Mouse (Mus musculus) T-helper 17 cell (primary cell): ENCODE results near the gene Sart3.

Source experiments
- in situ Hi-C, 2 experiments: fragments of 300-600 bp; cut with MboI, MseI; formaldehyde crosslinking; loops; 1 replicate in 1 of 2; 2 replicates in 1 of 2; pipeline ENCODE4 v1.15.1; 2025; ENCODE audit warnings: high pct_unique_total_duplicates in 2 of 2

Sart3 gene

GRCm38 (mm10) chr5:113771213-113772162, 822 bp downstream of the Sart3 start:
- in situ Hi-C loops, result loop anchor here (5.0 kb wide), 1 partner anchor 41 kb away; no protein-coding TSS in a partner anchor

DNA sequence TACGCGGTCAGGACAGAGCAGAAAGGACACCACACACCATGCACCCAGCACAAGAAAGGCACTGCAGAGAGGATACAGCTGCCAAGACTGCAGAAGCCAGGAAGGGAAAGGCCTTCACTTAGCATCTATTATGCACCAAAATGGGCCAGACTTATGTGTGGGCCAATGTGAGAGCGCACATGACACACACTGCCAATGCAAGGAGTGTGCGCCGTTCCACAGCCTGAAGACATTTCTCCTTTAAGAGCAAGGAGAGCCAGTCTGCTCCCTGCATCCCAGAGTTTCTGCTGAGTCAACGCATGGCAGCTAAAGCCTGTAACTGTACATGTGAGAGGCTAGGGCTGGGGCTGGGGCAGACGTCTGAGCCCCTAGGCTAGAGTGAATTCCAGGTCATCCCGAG, 3.5 kb downstream of the Sart3 start:
- in situ Hi-C loops, result no loop called here

- in situ Hi-C loops, result no loop called here
Measured at GRCm38 (mm10) chr5:113765641-113766526, 6.4 kb downstream of the Sart3 start.

- in situ Hi-C loops, result no loop called here
Measured at GRCm38 (mm10) chr5:113764426-113764825, 7.9 kb downstream of the Sart3 start.

GRCm38 (mm10) chr5:113761585-113761984, 10.7 kb downstream of the Sart3 start:
- in situ Hi-C loops, result no loop called here

GRCm38 (mm10) chr5:113755347-113756030, 16.8 kb downstream of the Sart3 start:
- in situ Hi-C loops, result no loop called here

DNA sequence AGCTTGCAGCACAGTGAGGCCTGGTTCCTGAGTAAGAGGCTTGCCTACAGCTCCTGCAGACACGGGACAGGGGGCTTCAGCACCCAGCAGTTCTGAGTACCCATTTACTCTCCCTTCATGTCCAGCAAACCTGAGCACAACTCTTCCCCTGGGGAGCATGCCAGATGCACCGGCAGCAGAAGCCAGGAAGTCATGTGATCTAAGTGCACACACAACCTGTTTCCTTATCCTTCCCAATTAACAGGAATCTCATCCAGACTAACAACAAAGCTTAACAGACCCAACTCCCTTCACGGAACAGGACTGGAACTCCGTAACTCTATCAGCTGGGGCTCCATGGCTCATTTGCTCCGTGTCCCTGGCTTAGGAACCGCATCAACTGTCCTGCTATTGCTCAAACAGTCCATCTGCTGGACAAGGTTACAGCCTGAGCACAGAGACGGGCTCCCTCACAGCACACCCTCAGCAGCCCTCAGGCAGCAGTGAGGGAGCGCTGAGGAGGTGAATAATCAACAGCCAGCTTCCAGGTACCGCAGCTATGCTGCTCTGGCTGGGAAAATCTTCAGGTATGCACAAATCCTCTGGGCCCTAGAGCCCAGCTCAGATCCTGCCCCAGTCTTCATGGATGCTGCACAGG, 20.7 kb downstream of the Sart3 start:
- in situ Hi-C loops, result no loop called here

DNA sequence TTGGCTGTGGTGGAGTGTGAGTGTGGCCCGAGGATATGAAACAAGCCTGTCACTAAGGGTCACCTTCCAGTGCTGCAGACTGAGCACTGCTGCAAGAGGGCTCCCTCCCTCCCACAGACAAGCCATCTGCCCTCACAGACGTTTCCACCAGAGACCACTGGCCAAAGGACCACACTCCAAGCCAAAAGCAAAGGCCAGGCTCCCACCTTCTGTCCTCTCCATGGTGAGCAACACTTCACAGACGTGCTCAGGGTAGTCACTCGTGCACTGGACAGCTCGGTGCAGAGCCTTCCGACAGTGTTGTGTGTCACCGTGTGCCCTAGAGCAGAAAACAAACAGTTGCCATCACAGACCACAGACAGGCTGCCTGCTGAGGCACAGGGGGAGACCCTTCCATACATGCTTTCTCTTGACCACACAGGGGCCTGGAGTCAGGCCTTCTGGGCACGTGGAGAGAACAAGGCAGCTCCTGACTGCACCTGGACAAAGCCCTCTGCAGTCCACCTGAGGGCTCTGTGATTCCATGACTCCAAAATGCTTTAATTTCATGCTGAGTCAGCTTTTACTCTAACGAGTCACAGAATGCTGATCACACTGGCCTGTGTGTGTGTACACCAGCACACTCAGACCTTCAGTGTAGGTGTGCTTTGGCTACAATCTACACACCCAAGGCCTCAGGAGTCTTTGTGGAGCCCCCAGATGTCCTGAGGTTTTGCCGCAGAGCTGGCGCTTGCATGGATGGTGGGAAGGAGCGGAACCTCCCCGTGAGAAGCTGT, 23.6 kb downstream of the Sart3 start:
- in situ Hi-C loops, result no loop called here

DNA sequence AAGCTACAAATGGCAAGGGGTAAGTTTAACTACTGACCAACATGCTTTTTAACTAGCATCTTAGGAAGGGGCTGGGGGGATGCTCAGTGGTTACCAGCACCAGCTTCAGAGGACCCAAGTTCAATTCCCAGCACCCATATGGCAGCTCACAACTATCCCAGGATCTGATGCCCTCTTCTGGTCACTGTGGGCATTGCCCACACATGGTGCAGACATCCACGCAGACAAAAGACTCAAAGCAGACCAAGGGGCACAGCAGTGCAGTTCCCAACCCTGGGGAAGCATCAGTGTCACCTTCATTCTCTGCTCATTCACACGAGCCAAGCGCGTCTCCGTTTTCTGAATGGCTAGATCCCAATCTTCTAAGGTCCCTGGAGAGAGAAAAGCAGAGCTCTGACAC, 24.7 kb downstream of the Sart3 start:
- in situ Hi-C loops, result no loop called here

DNA sequence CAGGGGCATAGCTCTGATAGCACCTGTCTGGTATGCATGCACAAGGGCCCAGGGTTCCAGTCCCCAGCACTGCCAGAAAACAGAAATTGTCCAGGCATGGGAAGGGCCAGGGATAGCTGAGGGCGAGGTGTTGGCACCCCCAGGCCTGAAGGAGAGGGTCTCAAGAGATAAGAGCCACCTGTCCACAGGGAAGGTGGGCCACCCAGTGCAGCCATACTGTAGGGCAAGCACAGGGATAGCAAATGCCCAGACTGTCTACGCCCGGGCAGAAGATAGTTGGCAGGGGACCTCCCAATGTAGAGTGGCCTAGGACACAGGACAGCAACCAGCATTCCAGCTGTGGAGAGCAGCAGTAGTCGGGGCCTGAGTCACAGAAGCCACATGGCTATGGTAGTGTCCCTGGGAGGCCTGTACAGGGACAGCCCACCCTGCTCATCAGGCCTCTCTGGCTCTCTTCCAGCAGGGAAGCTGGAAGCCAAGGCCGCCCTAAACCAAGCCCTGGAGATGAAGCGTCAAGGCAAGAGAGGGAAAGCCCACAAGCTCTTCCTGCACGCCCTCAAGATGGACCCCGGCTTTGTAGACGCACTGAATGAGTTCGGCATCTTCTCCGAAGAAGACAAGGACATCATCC, 34.6 kb downstream of the Sart3 start:
- in situ Hi-C loops, result no loop called here

DNA sequence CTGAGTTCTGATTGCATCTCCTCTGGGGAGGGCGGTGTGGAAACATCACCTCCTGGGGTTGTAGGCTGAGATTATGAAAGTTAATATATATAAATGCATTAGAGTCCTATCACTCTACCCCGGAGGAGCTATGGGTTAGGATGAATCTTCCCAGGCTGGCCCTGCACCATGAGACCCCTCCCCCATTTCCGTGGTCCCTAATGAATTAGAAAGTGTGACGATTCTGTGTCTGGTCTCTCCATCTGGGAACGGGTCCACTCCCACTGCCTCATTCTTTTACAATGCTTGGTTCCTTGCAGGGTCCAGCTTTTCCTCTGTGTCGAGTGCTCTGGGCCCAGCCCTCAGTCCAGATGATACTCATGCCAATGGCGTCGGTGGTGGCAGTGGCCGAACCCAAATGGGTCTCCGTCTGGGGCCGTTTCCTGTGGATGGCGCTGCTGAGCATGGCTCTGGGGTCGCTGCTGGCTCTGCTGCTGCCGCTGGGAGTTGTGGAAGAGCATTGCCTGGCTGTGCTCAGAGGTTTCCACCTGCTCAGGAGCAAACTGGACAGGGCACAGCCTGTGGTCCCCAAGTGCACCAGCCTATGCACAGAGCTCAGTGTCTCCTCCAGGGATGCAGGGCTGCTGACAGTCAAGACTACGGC, 35.7 kb downstream of the Sart3 start:
- in situ Hi-C loops, result no loop called here

GRCm38 (mm10) chr5:113736113-113736502, 36.2 kb downstream of the Sart3 start:
- in situ Hi-C loops, result no loop called here

DNA sequence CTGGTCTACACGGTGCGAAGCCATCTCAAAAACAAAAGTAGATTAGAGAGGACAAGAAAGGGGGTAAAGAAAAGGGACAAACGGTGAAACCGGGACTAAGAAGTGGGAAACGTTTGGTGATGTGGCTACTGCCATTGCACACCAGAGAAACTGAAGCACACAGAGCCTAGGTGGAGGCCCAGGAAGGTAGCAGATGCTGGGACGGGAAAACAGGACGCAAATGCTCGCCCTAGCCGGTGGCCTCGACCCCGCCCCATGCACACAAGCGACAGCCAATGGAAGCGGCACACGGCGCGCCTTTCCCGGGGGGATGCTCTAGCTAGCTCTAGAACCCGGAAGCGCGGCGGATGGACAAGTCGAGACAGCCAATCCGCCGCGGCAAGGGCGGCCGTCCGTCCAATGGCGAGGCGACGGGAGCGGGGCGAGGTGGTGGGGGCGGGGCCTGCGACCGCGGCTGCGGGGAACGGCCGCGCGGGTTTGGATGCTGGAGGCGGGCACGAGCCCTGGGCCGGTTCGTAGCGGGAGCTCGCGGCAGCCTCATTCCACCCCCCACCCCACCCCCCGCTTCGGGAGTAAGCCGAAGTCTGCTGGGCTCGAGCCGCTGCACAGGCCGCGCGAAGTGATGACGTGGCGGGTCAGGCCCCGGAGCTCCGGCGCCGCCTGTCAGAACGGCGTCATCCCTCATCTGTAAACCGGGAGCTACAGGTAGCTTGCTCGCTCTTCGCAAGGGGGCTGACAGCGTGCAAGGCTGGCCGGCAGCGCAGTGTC, 36.8 kb downstream of the Sart3 start, which contains the start of gene Ficd:
TSS of gene Ficd (plus strand) at position 459 of the 768 bp plus-strand sequence.
- in situ Hi-C loops, result no loop called here

DNA sequence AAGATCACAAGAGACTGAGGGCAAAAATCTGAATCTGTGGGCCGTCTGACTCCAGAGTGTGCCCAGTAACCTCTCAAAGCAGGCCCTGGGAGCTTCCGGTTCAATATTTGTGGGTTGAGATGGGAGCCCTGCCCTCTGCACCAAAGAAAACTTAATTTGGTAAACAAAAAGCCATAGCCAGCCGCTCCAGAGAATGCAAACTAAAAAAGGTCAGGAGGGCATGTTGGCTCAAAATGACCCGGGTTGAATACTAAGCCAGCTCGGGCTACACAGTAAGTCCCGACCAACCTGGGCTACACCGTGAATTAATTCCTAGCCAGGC, 37.3 kb downstream of the Sart3 start:
- in situ Hi-C loops, result no loop called here

DNA sequence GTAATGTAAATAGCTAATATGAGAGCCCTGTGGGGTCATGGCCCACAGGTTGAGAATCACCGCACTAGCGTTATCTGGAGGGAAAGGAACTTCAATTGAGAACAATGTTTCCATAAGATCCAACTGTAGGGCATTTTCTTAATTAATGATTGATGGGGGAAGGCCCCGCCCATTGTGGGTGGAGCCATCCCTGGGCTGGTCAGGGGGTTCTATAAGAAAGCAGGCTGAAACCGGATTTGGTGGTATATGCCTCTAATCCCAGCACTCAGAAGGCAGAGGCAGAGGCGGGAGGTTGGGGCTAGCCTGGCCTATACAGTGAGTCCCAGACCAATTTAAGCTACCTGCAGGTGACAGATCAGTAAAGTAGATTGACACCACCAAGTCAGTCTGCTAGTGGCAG, 37.9 kb downstream of the Sart3 start:
- in situ Hi-C loops, result loop anchor here in 1 of 2 experiments (5.0 kb wide), 1 partner anchor 262 kb away; no protein-coding TSS in a partner anchor

GRCm38 (mm10) chr5:113732182-113732581, 40.1 kb downstream of the Sart3 start:
- in situ Hi-C loops, result loop anchor here in 1 of 2 experiments (5.0 kb wide), 1 partner anchor 260 kb away; no protein-coding TSS in a partner anchor

DNA sequence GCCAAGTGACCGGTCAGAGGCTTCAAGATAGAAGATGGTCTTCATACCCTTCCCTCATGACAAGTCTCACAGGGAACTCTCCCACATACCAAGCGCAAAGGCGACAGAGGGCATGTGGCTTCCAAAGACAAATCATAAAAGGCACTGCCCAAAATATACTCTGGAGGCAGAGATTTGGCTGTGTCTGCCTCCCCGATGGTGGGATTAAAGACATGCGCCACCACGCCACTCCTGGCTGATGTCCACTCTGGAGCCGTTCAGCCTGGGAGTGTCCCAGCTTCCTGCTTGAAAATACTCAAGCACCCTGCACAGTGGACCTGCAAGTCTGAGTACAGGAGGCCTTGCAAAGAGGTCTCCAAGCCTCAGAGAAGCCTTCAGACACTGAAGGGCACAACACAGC, 41.1 kb downstream of the Sart3 start:
- in situ Hi-C loops, result loop anchor here in 1 of 2 experiments (5.0 kb wide), 1 partner anchor 259 kb away; no protein-coding TSS in a partner anchor

DNA sequence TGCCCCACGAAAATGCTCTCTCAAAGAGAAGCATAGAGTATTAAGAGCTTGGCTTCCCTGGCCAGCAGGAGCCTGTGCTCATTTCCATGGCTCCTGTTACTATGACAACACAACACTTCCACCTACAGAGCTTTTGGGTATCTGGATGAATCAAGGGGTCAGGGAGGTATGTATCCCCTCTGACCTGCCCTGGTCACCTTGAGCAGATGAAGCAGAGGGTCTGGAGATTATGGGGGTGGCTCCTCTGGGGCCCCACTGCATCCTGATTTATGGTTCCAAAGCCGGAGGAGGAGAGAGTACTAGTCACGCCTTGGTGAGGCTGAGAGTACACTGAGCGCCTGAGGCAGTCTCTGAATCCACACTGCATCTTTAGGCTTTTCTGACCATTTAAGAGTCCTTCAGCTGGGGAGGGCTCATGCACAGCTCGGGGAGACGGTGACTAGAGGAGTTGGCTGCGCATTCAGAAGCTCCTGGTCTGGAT, 41.6 kb downstream of the Sart3 start:
- in situ Hi-C loops, result loop anchor here in 1 of 2 experiments (5.0 kb wide), 1 partner anchor 258 kb away; no protein-coding TSS in a partner anchor
